Mouse (Mus musculus): ENCODE data around the gene Rmnd1. TPM values are rescaled to one million over a fixed set of nuclear protein-coding genes. Genes with fewer than 3 reads are reported as not detected.

Gene Rmnd1
- polyA plus RNA-seq, 1 experiment, result 0.18 TPM

DNA sequence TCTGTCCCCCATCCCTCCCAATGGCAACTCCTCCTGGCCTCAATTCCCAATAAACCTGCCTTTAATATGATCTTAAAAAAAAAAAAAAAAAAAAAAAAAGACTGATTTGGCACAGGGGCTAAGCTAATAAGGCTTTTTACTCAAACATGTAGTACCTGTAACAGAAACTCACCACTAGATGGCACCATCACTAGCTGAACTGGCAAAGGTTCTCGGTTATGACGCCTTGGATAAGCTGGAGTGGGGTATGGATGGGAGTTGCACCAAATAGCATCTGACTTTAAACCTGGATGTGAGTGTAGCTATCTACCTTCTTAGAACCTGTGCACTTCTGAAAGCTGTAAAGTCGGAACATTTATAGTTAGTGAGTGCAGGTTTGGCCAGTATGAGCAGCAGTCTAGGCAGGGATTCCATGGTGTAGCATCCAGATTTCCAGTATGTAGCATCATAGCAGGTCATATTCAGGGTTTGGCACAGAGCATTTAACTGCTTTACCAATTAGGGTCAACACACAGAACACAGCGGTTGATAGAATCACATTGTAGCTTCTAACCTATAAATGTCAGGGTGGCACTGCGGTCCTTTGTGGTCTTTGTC, 27.2 kb downstream of the Rmnd1 start:
- TF ChIP-seq GATA1 (IDR thresholded peaks at IDR 0.05; ENCODE audit: low read length) (no peak), TAL1 (IDR thresholded peaks at IDR 0.05; ENCODE audit: low read length) (no peak)

DNA sequence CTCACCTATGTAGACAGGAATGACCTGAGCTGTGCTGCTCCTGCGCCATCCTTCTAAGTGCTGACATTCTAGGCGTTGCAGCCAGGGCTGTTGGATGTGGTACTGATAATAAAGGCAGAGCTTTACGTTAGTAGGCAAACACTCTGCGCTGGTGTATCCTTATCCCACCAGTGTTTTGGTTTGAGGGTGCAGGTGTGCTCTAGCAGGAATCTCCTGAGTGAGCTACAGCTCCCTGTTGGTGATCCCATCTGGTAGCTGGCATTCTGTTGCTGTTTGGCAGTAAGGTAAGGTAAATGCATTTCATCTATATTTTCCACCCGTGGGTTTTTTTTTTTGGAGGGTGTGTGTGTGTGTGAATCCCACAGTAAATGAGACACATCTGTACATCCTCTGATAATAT, 34.1 kb downstream of the Rmnd1 start:
- peaks cover 54% of the 10 kb centered on the region for H3K36me3 ChIP-seq (ENCODE audit: control insufficient read depth)

More for the DNA sequence above, 27.2 kb downstream of the Rmnd1 start:
- Histone ChIP-seq H3K36me3 (ENCODE audit: control insufficient read depth) (peaks cover 52% of the 10 kb centered on the region), H3K27me3 (ENCODE audit: control insufficient read depth) (no peaks in the 10 kb centered on the region), H3K4me1 (ENCODE audit: control insufficient read depth) (peaks cover 9% of the 10 kb centered on the region), H3K4me3 (replicated peaks) (no peak overlapping the region), H3K9me3 (ENCODE audit: control insufficient read depth, low read length) (no peaks in the 10 kb centered on the region)

GRCm38 (mm10) chr10:4395321-4395720, 36.9 kb downstream of the Rmnd1 start:
- H3K36me3 ChIP-seq (ENCODE audit: control insufficient read depth), result peaks cover 61% of the 10 kb centered on the region
- no peak for TF ChIP-seq TAL1 (IDR thresholded peaks at IDR 0.05; ENCODE audit: low read length)
- no peak overlapping the region for H3K4me3 ChIP-seq (replicated peaks)
- H3K4me1 ChIP-seq (ENCODE audit: control insufficient read depth), result peaks cover 23% of the 10 kb centered on the region
- H3K9me3 ChIP-seq (ENCODE audit: control insufficient read depth, low read length), result no peaks in the 10 kb centered on the region
- H3K27me3 ChIP-seq (ENCODE audit: control insufficient read depth), result no peaks in the 10 kb centered on the region

More for the DNA sequence above, 34.1 kb downstream of the Rmnd1 start:
- H3K4me3 ChIP-seq (replicated peaks), result no peak overlapping the region
- no peak for TF ChIP-seq TAL1 (IDR thresholded peaks at IDR 0.05; ENCODE audit: low read length)
- TF ChIP-seq GATA1 (IDR thresholded peaks at IDR 0.05; ENCODE audit: low read length), result no peak
- peaks cover 6% of the 10 kb centered on the region for H3K4me1 ChIP-seq (ENCODE audit: control insufficient read depth)
- no peaks in the 10 kb centered on the region for H3K27me3 ChIP-seq (ENCODE audit: control insufficient read depth)
- H3K9me3 ChIP-seq (ENCODE audit: control insufficient read depth, low read length), result no peaks in the 10 kb centered on the region

- TF ChIP-seq GATA1 (IDR thresholded peaks at IDR 0.05; ENCODE audit: low read length), result no peak
- TF ChIP-seq TAL1 (IDR thresholded peaks at IDR 0.05; ENCODE audit: low read length), result no peak
- H3K9me3 ChIP-seq (ENCODE audit: control insufficient read depth, low read length), result no peaks in the 10 kb centered on the region
- no peaks in the 10 kb centered on the region for H3K27me3 ChIP-seq (ENCODE audit: control insufficient read depth)
- no peak overlapping the region for H3K4me3 ChIP-seq (replicated peaks)
- H3K4me1 ChIP-seq (ENCODE audit: control insufficient read depth), result peaks cover 40% of the 10 kb centered on the region
- H3K36me3 ChIP-seq (ENCODE audit: control insufficient read depth), result peaks cover 57% of the 10 kb centered on the region
Measured at GRCm38 (mm10) chr10:4391851-4392250, 40.3 kb downstream of the Rmnd1 start.

DNA sequence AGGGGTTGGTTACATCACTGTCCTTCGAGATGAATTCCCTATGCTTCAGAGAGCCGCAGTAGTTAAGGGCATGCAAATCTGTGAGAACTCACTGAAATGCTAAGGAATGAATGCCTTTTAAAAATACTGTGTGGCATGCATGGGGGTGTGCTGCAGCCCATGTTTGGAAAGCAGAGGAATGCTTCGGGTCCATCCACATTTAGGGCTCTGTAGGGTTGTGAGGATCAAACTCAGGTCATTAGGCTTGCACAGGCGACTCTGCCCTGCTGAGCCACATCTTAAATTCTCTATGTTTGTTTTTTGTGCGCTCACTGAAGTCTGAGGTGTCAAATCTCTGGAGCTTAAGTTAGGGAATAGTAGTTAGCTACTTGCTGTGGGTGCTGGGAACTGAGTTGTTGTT, 41.1 kb downstream of the Rmnd1 start:
- H3K4me3 ChIP-seq (replicated peaks), result no peak overlapping the region
- no peak for TF ChIP-seq GATA1 (IDR thresholded peaks at IDR 0.05; ENCODE audit: low read length)
- no peak for TF ChIP-seq TAL1 (IDR thresholded peaks at IDR 0.05; ENCODE audit: low read length)
- no peaks in the 10 kb centered on the region for H3K27me3 ChIP-seq (ENCODE audit: control insufficient read depth)
- H3K4me1 ChIP-seq (ENCODE audit: control insufficient read depth), result peaks cover 45% of the 10 kb centered on the region
- H3K36me3 ChIP-seq (ENCODE audit: control insufficient read depth), result peaks cover 55% of the 10 kb centered on the region
- no peaks in the 10 kb centered on the region for H3K9me3 ChIP-seq (ENCODE audit: control insufficient read depth, low read length)

DNA sequence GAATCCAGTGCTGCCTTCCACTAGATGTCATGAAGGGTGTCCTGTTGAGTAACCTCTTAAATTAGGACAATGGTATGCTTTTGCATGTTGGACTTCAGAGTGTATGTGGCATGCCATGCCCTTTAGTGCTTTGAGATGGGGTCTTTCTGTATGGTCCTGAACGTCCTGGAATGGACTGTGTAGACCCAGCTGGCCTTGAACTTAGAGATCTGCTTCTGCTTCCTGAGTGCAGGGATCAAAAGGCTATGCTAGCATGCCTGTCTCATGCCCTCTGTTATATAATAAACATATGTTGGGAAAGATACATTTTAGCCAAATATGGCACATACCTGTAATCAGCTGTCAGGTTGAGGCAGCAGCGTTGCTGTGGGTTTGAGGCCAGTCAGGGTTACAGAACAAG, 41.6 kb downstream of the Rmnd1 start:
- no peaks in the 10 kb centered on the region for H3K27me3 ChIP-seq (ENCODE audit: control insufficient read depth)
- TF ChIP-seq GATA1 (IDR thresholded peaks at IDR 0.05; ENCODE audit: low read length) (no peak), TAL1 (IDR thresholded peaks at IDR 0.05; ENCODE audit: low read length) (no peak)
- peaks cover 49% of the 10 kb centered on the region for H3K4me1 ChIP-seq (ENCODE audit: control insufficient read depth)
- no peaks in the 10 kb centered on the region for H3K9me3 ChIP-seq (ENCODE audit: control insufficient read depth, low read length)
- H3K36me3 ChIP-seq (ENCODE audit: control insufficient read depth), result peaks cover 49% of the 10 kb centered on the region
- H3K4me3 ChIP-seq (replicated peaks), result no peak overlapping the region

DNA sequence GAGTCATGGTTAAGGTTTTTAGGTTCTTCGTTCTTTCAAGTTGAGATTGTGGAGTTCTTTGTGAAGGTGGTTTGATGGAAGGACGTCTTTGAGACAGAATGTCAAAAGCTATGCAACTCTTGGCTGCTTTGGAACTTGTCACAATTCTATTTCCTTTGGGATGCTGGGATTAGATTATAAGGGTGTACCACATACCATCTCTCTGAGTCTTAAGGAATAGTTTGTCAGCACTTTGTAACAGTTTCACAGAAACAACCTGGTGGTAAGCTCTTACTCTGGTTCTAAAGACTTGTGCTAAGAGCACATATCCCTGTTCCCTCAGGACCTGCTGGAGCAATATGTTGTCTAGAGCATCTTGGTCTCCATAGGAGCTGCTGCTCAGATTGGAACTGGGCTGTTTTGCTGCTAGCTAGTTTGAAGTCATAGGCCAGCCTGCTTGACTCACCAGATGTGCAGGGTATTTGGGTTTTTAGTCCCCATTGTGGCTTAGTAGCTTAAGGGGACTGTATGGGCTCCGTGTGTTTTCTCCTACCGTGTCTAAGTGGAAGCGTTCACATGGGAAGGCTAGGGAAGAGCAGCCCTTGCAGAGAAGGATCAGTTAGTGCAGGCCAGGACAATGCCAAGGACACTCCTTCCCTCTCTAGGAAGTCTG, 42.6 kb downstream of the Rmnd1 start:
- Histone ChIP-seq H3K27me3 (ENCODE audit: control insufficient read depth) (no peaks in the 10 kb centered on the region), H3K9me3 (ENCODE audit: control insufficient read depth, low read length) (no peaks in the 10 kb centered on the region), H3K4me1 (ENCODE audit: control insufficient read depth) (peaks cover 57% of the 10 kb centered on the region), H3K4me3 (replicated peaks) (peak overlapping the region; percentile 92), H3K36me3 (ENCODE audit: control insufficient read depth) (peaks cover 40% of the 10 kb centered on the region)
- TF ChIP-seq TAL1 (IDR thresholded peaks at IDR 0.05; ENCODE audit: low read length) (no peak), GATA1 (IDR thresholded peaks at IDR 0.05; ENCODE audit: low read length) (no peak)

DNA sequence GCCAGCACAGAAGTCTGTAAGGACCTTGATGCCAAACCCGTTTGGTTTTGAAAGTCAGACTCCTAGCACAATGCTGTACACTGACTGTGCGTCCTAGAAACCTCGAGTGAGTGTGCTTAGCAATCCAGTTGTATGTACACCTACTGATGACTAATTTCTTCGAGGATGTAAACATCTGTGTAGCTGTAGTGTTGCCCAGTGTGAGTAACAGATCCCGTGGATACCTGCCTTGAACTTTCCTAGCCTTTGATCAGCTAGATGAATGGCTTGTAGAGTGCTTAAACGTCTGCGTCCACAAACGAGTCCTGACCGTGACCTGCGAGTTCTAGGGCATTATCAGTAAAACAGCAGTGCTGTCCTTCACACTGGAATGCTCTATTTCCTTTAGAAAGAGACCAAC, 43.2 kb downstream of the Rmnd1 start:
- no peak for TF ChIP-seq TAL1 (IDR thresholded peaks at IDR 0.05; ENCODE audit: low read length)
- no peak for TF ChIP-seq GATA1 (IDR thresholded peaks at IDR 0.05; ENCODE audit: low read length)
- Histone ChIP-seq H3K36me3 (ENCODE audit: control insufficient read depth) (peaks cover 34% of the 10 kb centered on the region), H3K27me3 (ENCODE audit: control insufficient read depth) (no peaks in the 10 kb centered on the region), H3K4me1 (ENCODE audit: control insufficient read depth) (peaks cover 62% of the 10 kb centered on the region), H3K9me3 (ENCODE audit: control insufficient read depth, low read length) (no peaks in the 10 kb centered on the region), H3K4me3 (replicated peaks) (peak overlapping the region; percentile 92)

DNA sequence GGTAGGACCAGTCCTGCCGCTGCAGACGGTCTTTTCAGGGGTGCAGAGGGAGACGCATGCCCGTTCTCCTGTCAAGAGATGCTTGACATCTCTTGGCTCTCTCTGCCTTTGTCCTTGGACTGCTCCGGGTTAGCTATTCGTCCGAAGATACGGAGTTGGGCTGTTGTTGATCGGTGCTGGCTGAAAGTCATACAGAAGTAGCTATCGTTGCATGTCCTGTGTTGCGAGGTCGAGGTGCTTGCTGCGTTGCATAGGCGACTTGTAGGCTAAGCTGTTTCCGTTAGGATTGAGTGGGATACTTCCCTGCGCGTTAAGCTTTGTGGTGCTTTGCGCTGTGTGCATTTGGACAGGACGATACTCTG, 43.8 kb downstream of the Rmnd1 start:
- peaks cover 64% of the 10 kb centered on the region for H3K4me1 ChIP-seq (ENCODE audit: control insufficient read depth)
- no peak for TF ChIP-seq GATA1 (IDR thresholded peaks at IDR 0.05; ENCODE audit: low read length)
- TF ChIP-seq TAL1 (IDR thresholded peaks at IDR 0.05; ENCODE audit: low read length), result no peak

More for the DNA sequence above, 43.8 kb downstream of the Rmnd1 start:
- H3K36me3 ChIP-seq (ENCODE audit: control insufficient read depth), result peaks cover 31% of the 10 kb centered on the region
- no peaks in the 10 kb centered on the region for H3K27me3 ChIP-seq (ENCODE audit: control insufficient read depth)
- no peaks in the 10 kb centered on the region for H3K9me3 ChIP-seq (ENCODE audit: control insufficient read depth, low read length)
- H3K4me3 ChIP-seq (replicated peaks), result peak overlapping the region; percentile 92

Data from erythroblast, embryonic 14.5 days (primary cell).